17 mouse cellular contexts compared by ENCODE assay signal in genomic region chrX:131006698-131007097, GRCm38 (mm10).
DNase-seq lines count a peak whose midpoint lies in the region; TF ChIP-seq lines count a peak whose summit lies in the region.
"Had no signal": no experiment of that assay in that cellular context is flagged by ENCODE, and none has a peak within 500 bp of the region (broad histone marks: within the 10 kb centered on the region; RNA-seq: fewer than 3 reads in every experiment).

No protein-coding gene starts in this region.

- peaks cover 3 to 7% of the 10 kb centered on the region in 2 experiments; a peak in 3 of 4 replicates for H3K4me1 ChIP-seq in MEL (ENCODE audit: control insufficient read depth in 1 of 2, insufficient read depth in 2 of 2, low read length in 2 of 2)

- no peak overlapping the region for H3K9ac ChIP-seq in MEL (ENCODE audit: control insufficient read depth, low read depth, low read length, poor library complexity, severe bottlenecking)

- no peak overlapping the region for H3K27ac ChIP-seq in MEL (ENCODE audit: control insufficient read depth, low read depth, low read length)

- no peak overlapping the region for H3K4me3 ChIP-seq in MEL (ENCODE audit: control insufficient read depth in 1 of 2, insufficient read depth in 1 of 2, low read depth in 2 of 2, low read length in 2 of 2)

- TF ChIP-seq CTCF in MEL (IDR thresholded peaks at IDR 0.05 in 2 of 3, conservative IDR thresholded peaks at IDR 0.05 in 1 of 3; ENCODE audit: control insufficient read depth in 1 of 3, insufficient read depth in 1 of 3, low read depth in 2 of 3, low read length in 3 of 3, poor library complexity in 1 of 3, severe bottlenecking in 1 of 3), result no peak

- H3K79me2 ChIP-seq in MEL (ENCODE audit: control insufficient read depth, insufficient read depth, low read length, poor library complexity), result no peaks in the 10 kb centered on the region; the same call in 1 of the 2 replicates

- peak; percentile 65 to 70; a peak in 3 of 4 replicates for TF ChIP-seq EP300 in MEL (IDR thresholded peaks at IDR 0.05; ENCODE audit: low read depth in 1 of 2, low read length in 2 of 2)

- peaks cover 0 to 4% of the 10 kb centered on the region in 2 experiments; a peak in 2 of 4 replicates for H3K36me3 ChIP-seq in MEL (ENCODE audit: control insufficient read depth in 1 of 2, insufficient read depth in 2 of 2, low read length in 2 of 2)
- H3K36me3 ChIP-seq: G1E had no signal

- peak; percentile 31 for DNase-seq in MEL (ENCODE audit: low read depth, low spot score)
- no peak for DNase-seq in testis, postnatal 14 days (ENCODE audit: low spot score)
- DNase-seq: adrenal gland, adult 2 months; adrenal gland, adult 8-10 months; adrenal gland, postnatal 10 days; adrenal gland, postnatal 14 days; adrenal gland, postnatal 25 days; adrenal gland, postnatal 36 days; B cell, adult 2 months; cerebellum, adult 11 months; cerebellum, adult 11-12 months; cerebellum, adult 18-20 months; cerebellum, adult 2 months; cerebellum, adult 8-10 months had no signal

- no peak for TF ChIP-seq POLR2A in MEL (IDR thresholded peaks at IDR 0.05; ENCODE audit: control insufficient read depth in 1 of 2, insufficient read depth in 1 of 2, low read depth in 1 of 2, low read length in 2 of 2, poor library complexity in 1 of 2)

- no peak for TF ChIP-seq RAD21 in MEL (IDR thresholded peaks at IDR 0.05; ENCODE audit: low read depth, low read length)

- no peaks in the 10 kb centered on the region for H3K27me3 ChIP-seq in MEL (ENCODE audit: control insufficient read depth in 1 of 2, insufficient read depth in 2 of 2, low read length in 2 of 2)
- H3K27me3 ChIP-seq: CH12.LX, Patski had no signal

- no peaks in the 10 kb centered on the region for H3K9me3 ChIP-seq in MEL (replicated peaks; ENCODE audit: insufficient read depth, low read length)
- H3K9me3 ChIP-seq: G1E had no signal

TF ChIP-seq in MEL, 35 proteins besides CTCF, POLR2A, EP300 and RAD21:
- TF ChIP-seq MAZ (IDR thresholded peaks at IDR 0.05; ENCODE audit: low read depth, low read length), result no peak
- peak; percentile 62 for TF ChIP-seq GATA1 (IDR thresholded peaks at IDR 0.05; ENCODE audit: low read depth, low read length)
- no peak for TF ChIP-seq TBP (IDR thresholded peaks at IDR 0.05; ENCODE audit: low read depth, low read length)
- TF ChIP-seq TCF12 (IDR thresholded peaks at IDR 0.05; ENCODE audit: low read depth, low read length), result peak; percentile 73; the same call in 1 of the 2 replicates
